Mouse (Mus musculus) natural killer cell, adult 2 months (primary cell): Measurements from ENCODE around the gene Olfr548-ps1.
"Not testable (repeated sequence)": the region's sequence is repeated elsewhere in the genome, so short reads cannot be mapped to it uniquely, and the experiment has no call there.

Experiments used
- DNase-seq, 2 experiments: peaks; one replicate each; pipeline ENCODE4 v3.0.0; 2022; ENCODE audit warnings: low spot score in 2 of 2

Gene Olfr548-ps1

DNA sequence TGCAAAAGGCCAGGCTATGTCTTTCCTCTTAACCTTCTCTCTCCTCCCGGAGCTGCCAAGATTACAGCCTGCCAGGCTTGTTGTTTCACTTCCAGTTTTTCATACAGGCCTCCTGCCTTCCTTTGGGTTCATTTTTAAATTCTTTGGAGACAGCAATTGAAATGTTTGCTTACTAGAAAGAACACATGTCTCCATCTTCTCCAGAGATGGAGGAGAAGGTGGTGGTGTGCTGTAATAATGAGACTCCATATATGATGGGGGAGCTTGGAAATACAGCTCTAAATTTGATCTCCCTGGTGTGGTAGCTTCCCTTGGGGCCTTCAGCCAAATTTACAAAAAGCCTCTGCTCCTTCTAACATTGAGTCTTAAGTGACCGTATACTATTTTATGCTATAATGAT, at the start of gene Olfr548-ps1:
Gene Olfr548-ps1, plus strand, starts transcription at position 301 of the 400 bp plus-strand sequence.
- no peak for DNase-seq

DNA sequence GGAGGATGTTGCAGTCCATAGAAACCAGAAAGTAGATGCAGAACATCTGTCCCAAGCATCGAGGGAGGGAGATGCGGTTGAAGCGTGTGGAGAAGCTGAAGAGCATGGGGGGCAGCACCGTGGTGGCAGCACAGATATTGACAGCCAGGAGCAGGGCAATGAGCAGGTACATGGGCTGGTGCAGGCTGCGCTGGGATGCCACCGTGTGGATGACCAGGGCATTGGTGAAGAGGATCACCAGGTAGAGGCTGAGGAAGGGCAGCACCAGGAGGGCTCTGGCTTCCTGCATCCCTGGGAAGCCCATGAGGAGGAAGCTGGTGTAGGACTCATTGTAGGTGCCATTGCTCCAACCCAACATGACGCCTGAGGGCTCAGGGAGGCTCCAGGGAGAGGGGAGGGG, 46.3 kb upstream of the Olfr548-ps1 start:
- not testable (repeated sequence) for DNase-seq

DNA sequence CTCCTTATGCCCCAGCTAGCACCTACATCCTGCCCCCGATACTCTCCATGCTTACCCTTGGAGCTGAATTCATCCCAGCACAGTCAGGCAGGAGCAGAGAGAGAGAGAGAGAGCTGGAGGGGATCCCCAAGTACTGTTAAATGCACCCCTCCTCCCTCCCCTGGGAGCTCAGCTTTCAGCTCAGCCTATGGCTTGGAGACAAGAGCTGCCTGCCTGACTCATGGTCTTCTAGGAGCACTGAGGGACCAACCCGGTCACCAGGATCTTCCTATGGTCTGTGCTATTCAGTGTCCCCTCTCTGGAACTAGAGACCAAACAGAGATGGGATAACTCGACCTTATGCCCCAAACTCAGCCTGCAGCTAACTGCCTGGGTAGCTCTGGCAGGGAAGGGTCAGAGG, 41.2 kb upstream of the Olfr548-ps1 start, which contains the start of gene Olfr545:
Gene Olfr545, minus strand, starts transcription at position 101 of the 400 bp plus-strand sequence.
- DNase-seq = no peak

GRCm38 (mm10) chr7:102501986-102502385, 38.7 kb upstream of the Olfr548-ps1 start:
- no peak for DNase-seq

DNA sequence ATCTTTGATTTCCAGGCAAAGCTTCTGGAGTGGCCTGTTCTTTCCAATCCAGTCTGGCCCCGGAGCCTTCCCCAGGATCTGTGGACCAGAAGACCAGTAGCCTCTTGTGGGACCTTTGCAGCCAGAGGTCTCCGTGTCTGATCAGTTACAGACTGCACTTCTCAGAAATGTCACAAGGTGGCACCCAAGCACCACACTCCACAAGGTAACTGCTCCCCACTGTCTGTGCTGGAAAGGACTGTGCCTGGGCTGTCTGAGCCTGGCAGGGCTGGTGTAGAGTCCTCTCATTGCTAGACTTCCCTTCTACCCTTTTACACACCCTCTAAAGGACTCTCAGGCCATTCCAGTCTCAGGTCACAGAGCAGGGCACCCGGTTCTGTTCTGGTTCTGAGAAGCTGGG, 33.8 kb upstream of the Olfr548-ps1 start:
- DNase-seq = peak; percentile 46 to 59

DNA sequence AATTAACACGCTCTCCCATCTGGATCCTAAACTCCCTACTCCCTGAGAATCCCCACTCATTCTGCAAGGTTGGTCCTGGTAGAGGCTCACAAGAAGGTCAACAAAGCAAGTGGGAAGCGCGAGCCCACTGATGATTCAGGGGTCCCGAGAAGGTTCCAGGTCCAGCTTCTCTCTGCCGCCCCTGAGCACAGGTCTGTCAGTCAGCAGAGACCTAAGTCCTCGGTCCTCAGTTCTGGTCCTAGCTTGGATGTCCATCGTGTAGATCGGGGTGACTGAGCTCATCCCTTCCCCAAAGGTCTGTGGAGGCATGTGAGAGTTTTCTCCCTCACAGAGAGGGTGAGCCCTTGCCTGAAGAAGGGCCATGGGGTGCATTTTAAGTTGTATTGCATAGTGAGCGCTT, 32.6 kb upstream of the Olfr548-ps1 start:
- DNase-seq = no peak

DNA sequence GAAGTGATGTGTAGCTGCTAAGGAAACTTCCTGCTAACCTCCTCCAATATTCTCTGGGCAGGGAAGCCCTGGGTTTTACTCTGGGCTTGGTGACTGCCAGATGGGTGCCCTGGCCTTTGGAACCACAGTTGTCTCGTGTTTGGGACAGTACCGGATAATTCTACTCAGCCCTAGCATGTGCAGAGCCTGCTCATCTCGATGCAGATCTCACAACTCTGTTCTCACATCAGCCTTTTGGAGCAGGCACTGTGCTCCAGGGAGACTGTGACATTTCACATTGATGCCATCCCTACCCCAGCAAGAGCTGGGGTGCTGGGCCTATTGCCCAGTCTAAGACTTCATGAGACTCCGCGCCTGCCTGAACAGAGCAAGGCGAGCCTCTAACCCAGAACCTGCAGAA, 32.0 kb upstream of the Olfr548-ps1 start:
- DNase-seq = no peak

DNA sequence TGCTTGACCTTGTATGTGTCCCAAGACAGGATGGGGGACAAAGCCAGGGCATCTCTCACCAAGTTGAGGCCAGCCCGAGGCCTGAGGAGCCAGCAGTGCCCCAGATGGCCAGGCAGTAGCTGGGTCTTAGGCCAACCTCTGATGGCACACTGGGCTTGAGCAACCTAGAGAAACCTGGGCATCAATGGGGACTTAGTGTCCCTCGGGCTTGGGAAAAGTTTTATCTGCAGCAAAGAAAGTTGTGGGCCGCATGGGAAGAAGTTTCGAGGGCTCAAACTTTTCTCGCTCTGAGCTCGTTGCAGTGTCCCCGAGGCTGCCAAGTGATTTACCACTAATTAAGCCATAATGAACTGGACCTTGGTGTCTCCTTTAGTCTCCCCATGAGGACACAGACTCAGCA, 31.0 kb upstream of the Olfr548-ps1 start:
- DNase-seq = no peak

GRCm38 (mm10) chr7:102511927-102512326, 28.8 kb upstream of the Olfr548-ps1 start:
- no peak for DNase-seq

- DNase-seq = peak; percentile 52 to 78
These were observed 27.8 kb upstream of the Olfr548-ps1 start for GRCm38 (mm10) chr7:102512814-102513435.

DNA sequence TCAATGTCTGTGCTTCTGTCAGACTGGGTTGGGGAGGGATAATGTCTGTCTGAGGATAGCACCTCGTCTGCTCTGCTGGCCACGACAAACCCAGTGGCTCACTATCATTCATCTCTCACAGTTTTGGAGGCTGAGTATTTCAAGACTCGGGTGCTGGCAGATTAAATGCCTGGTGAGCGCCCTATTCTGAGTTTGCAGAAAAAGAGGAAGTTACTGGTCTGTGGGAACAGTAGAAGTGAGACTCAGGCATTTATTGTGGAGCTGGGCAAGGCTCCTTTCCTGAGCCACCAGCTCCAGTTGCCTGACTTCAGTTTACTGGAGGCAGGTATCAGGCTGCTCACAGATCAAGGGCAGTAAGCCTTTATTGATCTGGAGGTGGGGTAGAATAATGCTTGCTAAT, 26.6 kb upstream of the Olfr548-ps1 start:
- no peak for DNase-seq

DNA sequence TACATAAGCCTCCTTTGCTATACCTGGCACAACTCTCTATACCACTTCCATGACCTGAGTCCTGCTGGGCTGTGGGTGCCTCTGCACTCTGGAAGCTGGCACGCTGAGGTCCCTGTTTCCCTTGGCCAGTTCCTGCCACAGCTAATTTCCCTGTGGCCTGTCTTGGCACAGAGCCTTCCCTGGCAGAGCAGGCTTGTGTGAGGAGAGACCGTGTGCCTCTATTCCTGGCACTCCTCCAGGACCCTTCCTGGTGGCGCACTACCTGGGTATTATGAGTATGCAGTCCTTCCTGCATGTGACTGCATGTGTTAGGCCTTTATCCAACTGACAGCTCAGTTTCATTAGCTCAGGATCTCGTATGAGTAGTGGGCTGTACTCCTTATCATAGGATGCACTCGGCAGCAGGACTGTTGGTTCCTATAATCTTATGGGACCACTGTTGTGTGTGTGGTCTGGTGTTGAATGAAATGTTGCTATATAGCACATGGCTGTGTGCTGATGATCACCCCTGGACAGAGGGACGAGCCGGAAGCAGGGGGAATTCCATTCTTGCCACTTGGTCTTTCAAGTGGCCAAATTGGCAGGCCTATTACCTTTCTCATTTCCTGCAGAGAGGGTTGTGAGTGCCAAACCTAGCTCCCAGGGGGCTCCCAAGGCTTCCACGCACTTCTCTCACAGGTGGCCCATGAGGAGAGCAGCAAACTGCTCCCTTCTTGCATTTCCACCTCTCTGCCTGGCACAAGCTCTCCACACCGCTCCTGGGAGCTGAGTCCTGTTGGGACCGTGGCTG, 24.2 kb upstream of the Olfr548-ps1 start:
- no peak for DNase-seq

GRCm38 (mm10) chr7:102517051-102517335, 23.7 kb upstream of the Olfr548-ps1 start:
- no peak for DNase-seq

- DNase-seq = no peak
These were observed 11.6 kb upstream of the Olfr548-ps1 start for GRCm38 (mm10) chr7:102529052-102529451.

DNA sequence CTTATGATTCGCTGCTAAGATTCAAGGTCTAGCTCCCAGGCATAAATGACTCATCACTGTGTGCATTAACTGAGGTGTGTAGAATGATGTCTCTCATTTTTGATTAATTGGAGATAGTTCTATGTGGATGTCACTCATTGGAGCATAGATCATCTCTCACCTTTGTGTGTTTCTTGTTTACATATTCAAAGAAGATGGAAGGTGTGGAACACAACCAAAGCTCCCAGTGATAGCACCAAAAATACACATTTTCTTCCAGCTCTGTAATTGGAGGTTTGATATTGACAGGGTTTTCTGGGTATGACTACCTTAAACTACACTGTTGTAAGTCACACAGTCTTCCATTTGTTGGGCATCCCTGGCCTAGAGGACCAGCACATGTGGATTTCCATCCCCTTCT, 6.2 kb upstream of the Olfr548-ps1 start, which contains the start of gene Olfr547:
Gene Olfr547, plus strand, starts transcription at position 301 of the 400 bp plus-strand sequence.
- no peak for DNase-seq

GRCm38 (mm10) chr7:102541251-102541650, 555 bp downstream of the Olfr548-ps1 start:
- DNase-seq = no peak

GRCm38 (mm10) chr7:102549570-102549969, 8.9 kb downstream of the Olfr548-ps1 start, which contains the start of gene Olfr549:
TSS of gene Olfr549 (plus strand) at chr7:102549870.
- no peak for DNase-seq

GRCm38 (mm10) chr7:102553279-102553678, 12.6 kb downstream of the Olfr548-ps1 start:
- no peak for DNase-seq

DNA sequence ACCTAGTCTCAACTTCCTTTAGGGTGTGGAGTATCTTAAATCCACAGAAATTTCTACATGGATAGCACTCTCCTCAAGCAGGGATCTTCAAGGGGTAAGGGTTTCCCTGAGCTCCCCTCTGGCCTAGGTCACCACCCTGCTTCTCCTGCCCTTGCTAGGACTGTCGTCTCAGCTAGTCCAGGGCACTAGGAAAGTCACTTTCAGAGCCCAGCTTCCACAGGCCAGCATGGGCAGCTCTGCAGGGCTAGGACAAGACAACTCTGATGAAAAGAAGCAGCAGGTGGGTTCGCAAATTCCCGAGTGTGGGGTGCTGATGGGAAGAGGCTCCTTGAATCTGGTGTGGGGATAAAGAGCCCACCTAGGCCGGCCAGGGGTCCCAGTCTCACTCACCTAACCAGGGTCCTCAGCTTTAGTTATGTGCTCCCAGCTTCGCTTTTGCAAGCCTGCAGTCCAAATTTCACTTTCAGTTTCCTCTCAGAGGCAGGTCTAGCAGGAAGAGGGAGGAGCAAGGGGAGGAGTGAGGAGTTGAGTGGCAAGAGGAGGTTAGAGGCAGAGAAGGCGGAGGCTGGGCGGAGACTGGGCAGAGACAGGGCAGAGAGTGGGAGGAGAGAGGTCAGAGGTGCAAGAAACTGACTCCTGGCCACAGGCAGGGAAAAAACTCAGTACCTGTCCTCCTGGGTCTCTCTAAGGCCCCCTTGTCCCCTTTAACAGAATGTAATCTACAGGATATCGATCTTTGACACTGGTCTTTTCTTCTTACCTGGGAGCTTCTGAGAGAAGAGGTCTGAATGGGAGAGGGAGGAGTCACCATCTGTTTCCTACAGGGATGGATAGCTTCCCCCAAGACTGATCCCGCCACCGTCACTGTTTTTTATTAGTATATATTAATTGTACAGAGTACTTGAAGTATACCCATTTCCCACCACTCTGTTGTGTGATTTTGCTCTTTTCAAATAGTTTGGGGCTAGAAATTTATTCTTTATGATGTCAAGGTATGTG, 24.6 kb downstream of the Olfr548-ps1 start, which contains the start of gene Trim21:
Gene Trim21, minus strand, starts transcription at position 488 of the 999 bp plus-strand sequence.
- DNase-seq = peak; percentile 82 to 85

- no peak for DNase-seq
These were observed 25.5 kb downstream of the Olfr548-ps1 start for GRCm38 (mm10) chr7:102566219-102566618.

GRCm38 (mm10) chr7:102571142-102571541, 30.4 kb downstream of the Olfr548-ps1 start, which contains the start of gene Olfr550:
TSS of gene Olfr550 (plus strand) at chr7:102571442.
- no peak for DNase-seq
